Mouse (Mus musculus) G1E-ER4 (cell line): ENCODE data around the gene Zfand5. TPM values are rescaled to one million over a fixed set of nuclear protein-coding genes. Genes with fewer than 3 reads are reported as not detected.

Experiments used
- GATA1 ChIP-seq: IDR thresholded peaks from one replicate; pipeline ENCODE4 v1.8.0; 2012; ENCODE audit warnings: low read length, inconsistent platforms
- polyA plus RNA-seq: library from polyadenylated mRNA; stranded (reverse); fragments of >175 nt; gene quantifications from 2 replicates; pipeline ENCODE4 v1.2.3, GENCODE M21; 2012

The Zfand5 gene
- polyA plus RNA-seq, 1 experiment: 17.0 TPM

DNA sequence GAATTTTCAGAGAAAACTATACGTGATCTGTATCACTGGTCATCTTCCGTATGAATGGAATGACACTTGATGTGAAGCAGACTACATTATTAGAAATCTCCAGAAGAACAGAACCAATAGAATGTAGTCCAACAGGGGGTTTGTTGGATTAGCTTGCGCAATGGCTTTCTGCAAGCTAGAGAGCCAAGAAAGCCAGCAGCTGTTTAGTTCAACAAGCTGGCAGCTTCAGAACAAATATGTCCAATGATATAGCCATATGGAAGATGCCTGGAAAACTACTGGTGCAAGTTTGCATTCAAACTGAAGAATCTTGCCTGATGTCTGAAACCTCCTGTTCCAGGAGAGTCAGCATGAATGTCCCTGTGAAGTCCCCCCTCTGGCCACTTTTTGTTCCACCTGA, 35.7 kb downstream of the Zfand5 start:
- no peak for TF ChIP-seq GATA1

DNA sequence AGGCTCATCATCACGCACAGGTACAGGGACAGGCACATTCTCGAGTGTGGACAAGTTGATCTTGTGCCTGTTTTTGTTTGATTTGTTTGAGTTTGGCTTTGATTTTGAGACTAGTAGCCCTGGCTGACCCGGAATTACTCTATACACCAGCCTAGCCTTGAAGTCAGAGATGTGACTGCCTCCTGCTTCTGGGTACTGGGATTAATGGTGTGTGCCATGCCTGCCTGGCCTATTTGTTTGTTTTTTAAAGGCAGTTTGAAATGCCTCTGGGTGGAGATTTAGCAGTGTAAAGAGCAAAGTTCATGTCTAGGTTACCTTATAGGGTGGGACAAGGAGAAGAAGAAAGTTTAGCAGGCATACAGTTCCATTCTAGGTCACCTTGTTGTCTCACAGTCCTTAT, 43.6 kb downstream of the Zfand5 start:
- TF ChIP-seq GATA1: no peak

GRCm38 (mm10) chr19:21319618-21320017, 47.5 kb downstream of the Zfand5 start:
- TF ChIP-seq GATA1: no peak

- no peak for TF ChIP-seq GATA1
Observed at GRCm38 (mm10) chr19:21325333-21325732, 53.3 kb downstream of the Zfand5 start.

- no peak for TF ChIP-seq GATA1
Observed at GRCm38 (mm10) chr19:21328951-21329350, 56.9 kb downstream of the Zfand5 start.

DNA sequence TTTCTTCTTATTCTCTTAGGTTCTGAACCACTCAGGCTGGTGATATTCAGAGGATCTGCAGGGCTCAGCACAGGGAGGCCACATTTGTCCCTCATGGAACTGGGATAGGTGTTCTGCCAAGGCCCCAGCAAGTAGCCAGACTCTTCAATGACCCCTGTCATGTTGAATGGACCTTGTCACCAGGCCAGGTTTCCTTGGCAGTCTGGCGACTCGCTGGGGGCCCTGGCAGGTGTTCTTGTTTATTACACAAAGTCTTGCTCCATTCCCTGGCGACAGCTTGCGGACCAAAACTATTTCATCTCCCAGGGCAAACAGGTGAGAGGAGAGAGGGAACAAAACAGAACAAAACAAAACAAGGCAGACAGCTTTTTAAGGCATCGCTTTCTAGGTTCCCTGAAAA, 57.7 kb downstream of the Zfand5 start:
- TF ChIP-seq GATA1: no peak

DNA sequence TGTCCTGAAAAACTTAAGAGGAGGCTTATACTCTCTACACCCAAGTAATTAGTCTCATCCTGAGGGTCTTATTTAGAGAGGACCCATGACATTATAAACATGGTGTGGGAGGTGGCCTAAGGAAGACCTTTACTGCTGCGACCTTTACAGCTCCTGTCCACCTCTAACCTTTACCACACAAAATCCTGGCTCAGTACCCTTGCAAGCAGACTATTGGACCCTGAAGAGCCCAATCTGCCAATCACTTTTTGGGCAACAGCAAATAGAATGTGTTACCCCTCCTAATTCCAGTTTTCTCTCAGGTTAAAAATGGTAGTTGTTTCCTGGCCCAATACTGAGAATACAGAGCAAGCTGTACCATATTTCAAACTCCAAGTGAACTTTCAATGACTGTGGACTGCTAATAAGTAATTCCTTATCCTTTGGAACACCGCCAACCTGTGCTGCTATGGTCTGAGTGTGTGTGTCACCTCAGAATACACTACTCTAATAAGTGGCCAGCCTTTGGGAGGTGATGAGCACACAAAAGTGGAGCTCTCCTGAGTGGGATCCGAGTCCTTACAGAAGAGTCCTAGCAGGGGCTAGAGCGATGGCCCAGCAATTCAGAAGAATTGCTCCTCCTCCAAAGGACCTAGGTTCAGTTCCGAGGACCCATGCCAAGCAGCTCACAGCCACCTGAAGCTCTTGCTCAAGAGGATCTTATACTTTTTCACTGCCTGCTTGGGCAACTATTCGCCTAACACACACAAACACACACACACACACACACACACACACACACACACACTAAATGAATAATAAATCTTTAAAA, 58.4 kb downstream of the Zfand5 start:
- no peak for TF ChIP-seq GATA1

GRCm38 (mm10) chr19:21331621-21332155, 59.6 kb downstream of the Zfand5 start:
- TF ChIP-seq GATA1: no peak

Other genes with a start within 250 kb of the Zfand5 start
- gene Gda, start 201.2 kb downstream of the Zfand5 start, polyA plus RNA-seq: 3.4 and 5.2 TPM in 2 replicates